Mouse (Mus musculus): ENCODE measurements around the gene Qrich2. TPM values are rescaled to one million over a fixed set of nuclear protein-coding genes. Genes with fewer than 3 reads are reported as not detected.
"Not testable (repeated sequence)": the region's sequence is repeated elsewhere in the genome, so short reads cannot be mapped to it uniquely, and the experiment has no call there.

Qrich2 gene
- polyA plus RNA-seq, 1 experiment from 2014 or later = 0.08 TPM

DNA sequence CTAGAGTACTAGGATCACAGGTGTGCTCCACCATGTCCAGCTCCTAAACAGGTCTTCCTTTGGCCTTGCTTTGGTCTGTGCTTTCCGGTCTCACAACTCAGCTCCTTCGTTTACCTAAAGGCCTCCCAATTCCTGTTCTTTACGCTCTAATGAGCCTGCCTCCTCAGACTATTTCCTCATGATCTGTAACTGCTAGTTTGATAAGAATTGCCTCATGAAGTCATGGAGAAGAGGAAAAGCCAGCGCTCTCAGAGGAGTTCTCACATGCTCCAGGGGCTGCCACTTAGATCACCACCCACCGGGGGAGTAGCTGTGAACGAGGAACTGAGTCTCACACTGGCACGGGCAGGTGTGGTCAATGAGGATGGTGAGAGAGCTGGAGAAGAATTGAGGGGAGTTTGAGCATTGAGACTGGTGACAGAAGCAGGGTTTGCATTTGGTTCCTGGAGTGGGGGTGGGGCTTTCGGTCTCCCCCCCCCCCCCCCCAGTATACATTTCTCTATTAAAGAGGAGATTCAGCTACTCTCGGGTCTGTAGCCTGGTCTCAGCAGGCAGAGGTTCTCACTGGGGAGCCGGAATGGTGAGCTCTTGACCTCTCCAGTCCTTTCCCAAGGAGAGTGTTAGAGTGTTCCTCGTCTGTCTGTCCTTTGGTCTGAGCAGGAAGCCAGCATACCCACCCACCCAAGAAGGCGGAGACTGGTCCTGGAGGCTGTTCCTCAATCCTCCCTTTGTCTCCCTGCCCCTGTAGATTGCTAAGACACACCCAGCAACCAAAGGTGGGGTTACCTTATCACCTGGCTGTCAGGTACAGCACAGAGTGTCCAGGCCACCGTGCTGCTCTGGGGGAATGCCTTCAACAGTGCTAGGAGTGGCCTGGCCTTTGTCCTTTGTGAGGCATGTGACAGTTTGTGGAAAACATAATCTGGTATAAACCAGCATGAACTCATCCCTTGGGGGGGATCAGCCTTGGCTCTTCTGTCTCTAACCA, 36.9 kb downstream of the Qrich2 start:
- no peaks in the 10 kb centered on the region for H3K9me3 ChIP-seq (ENCODE audit: control insufficient read depth, low read length)
- no peaks in the 10 kb centered on the region for H3K36me3 ChIP-seq (ENCODE audit: control insufficient read depth, insufficient read depth, low read length)
- no peaks in the 10 kb centered on the region for H3K4me1 ChIP-seq (replicated peaks; ENCODE audit: control insufficient read depth, insufficient read depth)
- peak; percentile 75 for ATAC-seq (ENCODE audit: low FRiP score, low TSS enrichment)
- H3K4me2 ChIP-seq (replicated peaks; ENCODE audit: low read depth) = 0 out of 2 replicates have a peak overlapping the region, but pooled peaks have one; percentile 3
- TF ChIP-seq CTCF (IDR thresholded peaks at IDR 0.05; ENCODE audit: low read depth) (no peak), EP300 (optimal IDR thresholded peaks at IDR 0.05) (no peak)
- no peaks in the 10 kb centered on the region for H3K27me3 ChIP-seq (ENCODE audit: control insufficient read depth, insufficient read depth, low read length)
- WGBS = 33% methylated on average over 13 of the region's 13 CpGs
- no peak overlapping the region for H3K4me3 ChIP-seq (ENCODE audit: low read depth, low read length)
- peak overlapping the region; percentile 89 for H3K27ac ChIP-seq (replicated peaks)
- H3K9ac ChIP-seq (ENCODE audit: low read length) = peak overlapping the region; percentile 13; the same call in 1 of the 2 replicates
- peak; percentile 86 for DNase-seq (ENCODE audit: low spot score)

- Histone ChIP-seq H3K4me2 (replicated peaks; ENCODE audit: low read depth) (no peak overlapping the region), H3K27me3 (ENCODE audit: control insufficient read depth, insufficient read depth, low read length) (no peaks in the 10 kb centered on the region), H3K4me3 (ENCODE audit: low read depth, low read length) (no peak overlapping the region), H3K27ac (replicated peaks) (no peak overlapping the region), H3K9me3 (ENCODE audit: control insufficient read depth, low read length) (no peaks in the 10 kb centered on the region), H3K4me1 (replicated peaks; ENCODE audit: control insufficient read depth, insufficient read depth) (no peaks in the 10 kb centered on the region), H3K36me3 (ENCODE audit: control insufficient read depth, insufficient read depth, low read length) (no peaks in the 10 kb centered on the region), H3K9ac (ENCODE audit: low read length) (no peak overlapping the region)
- DNase-seq (ENCODE audit: low spot score) (no peak), ATAC-seq (ENCODE audit: low FRiP score, low TSS enrichment) (no peak)
- WGBS = 71% methylated on average over 6 of the region's 6 CpGs
- TF ChIP-seq EP300 (optimal IDR thresholded peaks at IDR 0.05) = no peak
- no peak for TF ChIP-seq CTCF (IDR thresholded peaks at IDR 0.05; ENCODE audit: low read depth)
Measured at GRCm38 (mm10) chr11:116426852-116427575, 39.0 kb downstream of the Qrich2 start.

GRCm38 (mm10) chr11:116426328-116426727, 39.7 kb downstream of the Qrich2 start:
- H3K9me3 ChIP-seq (ENCODE audit: control insufficient read depth, low read length); DNase-seq (ENCODE audit: low spot score); ATAC-seq (ENCODE audit: low FRiP score, low TSS enrichment); H3K36me3 ChIP-seq (ENCODE audit: control insufficient read depth, insufficient read depth, low read length); H3K4me2 ChIP-seq (replicated peaks; ENCODE audit: low read depth); H3K9ac ChIP-seq (ENCODE audit: low read length); H3K4me3 ChIP-seq (ENCODE audit: low read depth, low read length); H3K27ac ChIP-seq (replicated peaks); H3K27me3 ChIP-seq (ENCODE audit: control insufficient read depth, insufficient read depth, low read length); H3K4me1 ChIP-seq (replicated peaks; ENCODE audit: control insufficient read depth, insufficient read depth): not testable (repeated sequence)
- WGBS = 75% methylated on average over 11 of the region's 11 CpGs

DNA sequence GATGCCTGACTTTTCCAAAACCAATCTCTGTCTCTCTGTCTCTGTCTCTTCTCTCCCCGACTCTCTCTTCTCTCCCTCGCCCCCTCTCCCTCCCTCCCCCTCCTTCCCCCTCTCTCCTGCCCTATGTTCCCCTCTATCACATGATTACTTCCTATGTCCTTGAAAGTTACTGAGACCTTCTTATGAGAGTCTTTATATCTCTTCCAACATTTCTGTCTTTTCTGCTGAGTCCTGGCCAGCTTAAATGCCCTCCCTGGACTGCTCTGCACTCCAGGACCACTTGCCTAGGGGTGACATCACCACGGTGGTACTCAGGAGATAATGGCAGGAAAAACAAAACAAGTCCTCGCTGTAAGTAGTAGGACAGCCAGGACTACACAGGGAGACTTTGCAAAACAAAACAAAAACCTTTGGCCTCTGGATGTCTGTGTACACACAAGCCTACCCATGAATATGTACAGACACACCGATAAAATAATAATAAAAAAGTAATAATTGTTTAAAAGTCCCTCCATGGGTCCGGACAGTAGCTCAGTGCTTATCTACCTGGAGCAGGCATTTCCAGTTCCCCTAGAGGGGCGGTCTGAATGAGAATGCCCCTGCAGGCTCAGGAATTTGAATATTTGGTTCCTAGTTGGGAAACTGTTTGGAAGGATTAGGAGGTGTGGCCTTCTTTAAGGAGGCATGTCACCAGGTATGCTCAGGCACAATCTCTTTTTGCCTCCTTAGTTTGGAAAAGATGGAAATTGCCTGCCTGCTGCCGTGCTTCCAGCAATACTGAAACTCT, 41.2 kb downstream of the Qrich2 start:
- Histone ChIP-seq H3K4me1 (replicated peaks; ENCODE audit: control insufficient read depth, insufficient read depth) (no peaks in the 10 kb centered on the region), H3K9me3 (ENCODE audit: control insufficient read depth, low read length) (no peaks in the 10 kb centered on the region), H3K4me2 (replicated peaks; ENCODE audit: low read depth) (no peak overlapping the region), H3K4me3 (ENCODE audit: low read depth, low read length) (no peak overlapping the region), H3K9ac (ENCODE audit: low read length) (no peak overlapping the region), H3K27ac (replicated peaks) (no peak overlapping the region), H3K36me3 (ENCODE audit: control insufficient read depth, insufficient read depth, low read length) (no peaks in the 10 kb centered on the region), H3K27me3 (ENCODE audit: control insufficient read depth, insufficient read depth, low read length) (no peaks in the 10 kb centered on the region)
- no peak for DNase-seq (ENCODE audit: low spot score)
- TF ChIP-seq CTCF (IDR thresholded peaks at IDR 0.05; ENCODE audit: low read depth) = no peak
- TF ChIP-seq EP300 (optimal IDR thresholded peaks at IDR 0.05) = no peak
- ATAC-seq (ENCODE audit: low FRiP score, low TSS enrichment) = no peak
- WGBS = 51% methylated on average over 8 of the region's 8 CpGs

- Histone ChIP-seq H3K27me3 (ENCODE audit: control insufficient read depth, insufficient read depth, low read length) (no peaks in the 10 kb centered on the region), H3K4me2 (replicated peaks; ENCODE audit: low read depth) (no peak overlapping the region), H3K9me3 (ENCODE audit: control insufficient read depth, low read length) (no peaks in the 10 kb centered on the region), H3K4me3 (ENCODE audit: low read depth, low read length) (no peak overlapping the region), H3K9ac (ENCODE audit: low read length) (no peak overlapping the region), H3K27ac (replicated peaks) (no peak overlapping the region), H3K4me1 (replicated peaks; ENCODE audit: control insufficient read depth, insufficient read depth) (no peaks in the 10 kb centered on the region), H3K36me3 (ENCODE audit: control insufficient read depth, insufficient read depth, low read length) (no peaks in the 10 kb centered on the region)
- ATAC-seq (ENCODE audit: low FRiP score, low TSS enrichment) (no peak), DNase-seq (ENCODE audit: low spot score) (no peak)
- WGBS = 70% methylated on average over 10 of the region's 10 CpGs
- TF ChIP-seq EP300 (optimal IDR thresholded peaks at IDR 0.05) (no peak), CTCF (IDR thresholded peaks at IDR 0.05; ENCODE audit: low read depth) (no peak)
Measured at GRCm38 (mm10) chr11:116423782-116424620, 42.0 kb downstream of the Qrich2 start.

All from stomach, postnatal 0 days (tissue).